Mouse (Mus musculus) cerebellum, postnatal 10 days (tissue): ENCODE data around the gene Scaf8.
"Not testable (repeated sequence)": the region's sequence is repeated elsewhere in the genome, so short reads cannot be mapped to it uniquely, and the experiment has no call there.

Experiments
- DNase-seq, 2 experiments: peaks; one replicate each; pipeline ENCODE4 v3.0.0; 2021; ENCODE audit warnings: mixed read lengths in 2 of 2

The Scaf8 gene

DNA sequence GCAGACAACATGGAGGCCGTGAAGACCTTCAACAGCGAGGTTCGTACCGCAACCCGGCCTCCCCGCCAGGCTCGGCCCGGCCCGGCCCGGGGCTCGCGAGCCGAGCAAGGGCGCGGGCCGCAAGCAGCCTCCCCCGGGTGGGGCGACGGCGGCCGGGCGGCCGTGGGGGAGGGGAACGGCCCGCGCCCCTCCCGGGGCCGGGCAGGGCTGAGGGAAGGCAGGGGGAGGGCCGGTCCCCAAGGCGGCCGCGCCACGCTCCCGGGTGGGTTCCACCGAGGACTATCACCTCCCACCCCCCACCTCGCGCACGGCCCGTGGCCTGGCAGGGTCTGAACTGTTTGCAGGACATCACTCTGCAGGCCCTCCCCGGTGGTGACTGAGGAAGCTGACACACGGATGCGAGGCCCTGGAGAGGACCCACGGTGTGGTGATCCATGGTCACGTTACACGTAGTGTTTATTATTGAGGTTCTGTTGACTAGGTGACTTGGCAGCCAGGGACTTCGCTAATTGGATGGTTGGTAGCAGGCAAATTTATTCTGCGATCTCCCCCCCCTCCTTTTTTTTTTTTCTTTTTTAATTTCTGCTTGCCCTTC, 705 bp downstream of the Scaf8 start:
- DNase-seq: peak; percentile 70 to 77

- DNase-seq: not testable (repeated sequence)
Observed at GRCm38 (mm10) chr17:3120949-3121348, 6.2 kb downstream of the Scaf8 start.

- DNase-seq: not testable (repeated sequence)
Observed at GRCm38 (mm10) chr17:3123581-3123980, 8.8 kb downstream of the Scaf8 start.

GRCm38 (mm10) chr17:3128716-3129115, 13.9 kb downstream of the Scaf8 start:
- DNase-seq: peak; percentile 22 to 35

GRCm38 (mm10) chr17:3129791-3130190, 15.0 kb downstream of the Scaf8 start:
- DNase-seq: no peak

- no peak for DNase-seq
Observed at GRCm38 (mm10) chr17:3135346-3135745, 20.6 kb downstream of the Scaf8 start.

DNA sequence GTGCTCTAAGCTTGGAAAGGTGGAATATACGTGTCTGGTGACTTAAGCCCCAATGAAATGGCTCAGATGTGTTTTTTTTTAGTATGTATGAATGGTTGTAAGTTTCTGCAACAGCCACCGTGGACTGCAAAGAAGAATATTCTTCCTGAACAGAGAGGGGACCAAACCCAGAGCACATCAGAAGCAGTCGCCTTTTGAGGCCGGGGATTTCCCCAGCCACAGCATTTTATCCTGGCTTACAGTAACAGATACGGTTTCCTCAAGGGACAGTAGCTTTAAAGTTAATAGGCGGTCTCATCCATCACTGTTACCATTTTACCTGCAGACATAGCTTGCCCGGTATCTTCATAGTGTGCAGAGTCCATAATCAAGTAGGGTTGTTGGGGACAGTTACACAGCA, 21.4 kb downstream of the Scaf8 start:
- DNase-seq: no peak

GRCm38 (mm10) chr17:3138387-3138786, 23.6 kb downstream of the Scaf8 start:
- DNase-seq: no peak

DNA sequence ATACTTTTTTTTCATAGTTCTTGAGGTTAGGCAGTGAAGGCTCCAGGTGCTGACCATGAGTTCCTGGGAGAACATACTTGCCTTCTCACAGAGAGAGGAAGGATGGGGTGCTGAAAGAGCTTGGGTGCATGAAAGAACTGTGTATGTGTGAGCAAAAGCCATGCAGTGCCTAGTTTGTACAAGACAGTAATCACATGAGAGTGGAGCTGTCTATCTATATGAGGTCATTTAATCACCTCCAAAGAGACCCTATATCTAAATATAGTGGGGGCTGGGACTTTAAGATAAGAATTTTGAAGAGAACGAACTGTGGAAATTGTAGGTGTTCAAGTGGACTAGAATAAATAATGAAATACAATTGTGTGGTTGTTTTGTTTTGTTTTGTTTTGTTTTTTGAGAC, 25.3 kb downstream of the Scaf8 start:
- DNase-seq: no peak

- DNase-seq: no peak
Observed at GRCm38 (mm10) chr17:3148853-3149252, 34.1 kb downstream of the Scaf8 start.

- no peak for DNase-seq
Observed at GRCm38 (mm10) chr17:3149541-3149940, 34.8 kb downstream of the Scaf8 start.

- DNase-seq: not testable (repeated sequence)
Observed at GRCm38 (mm10) chr17:3150701-3151100, 35.9 kb downstream of the Scaf8 start.

DNA sequence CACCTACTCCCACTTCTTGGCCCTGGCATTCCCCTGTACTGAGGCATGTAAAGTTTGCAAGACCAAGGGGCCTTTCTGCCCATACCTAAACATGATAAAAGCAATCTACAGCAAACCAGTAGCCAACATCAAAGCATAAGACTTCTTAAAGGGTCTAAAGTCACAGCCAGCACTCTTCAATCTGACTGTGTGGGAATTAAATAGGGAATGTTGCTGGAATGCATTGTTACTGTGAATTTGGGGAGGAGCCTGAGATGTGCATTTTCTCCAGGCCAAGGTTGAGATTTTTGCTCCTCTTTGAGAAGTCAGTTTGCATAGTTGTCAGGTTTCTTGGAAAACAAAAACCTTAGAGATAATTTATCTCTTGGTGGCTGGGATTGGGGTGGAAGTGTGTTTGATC, 36.4 kb downstream of the Scaf8 start:
- DNase-seq: no peak

- not testable (repeated sequence) for DNase-seq
Observed at GRCm38 (mm10) chr17:3156176-3156575, 41.4 kb downstream of the Scaf8 start.

DNA sequence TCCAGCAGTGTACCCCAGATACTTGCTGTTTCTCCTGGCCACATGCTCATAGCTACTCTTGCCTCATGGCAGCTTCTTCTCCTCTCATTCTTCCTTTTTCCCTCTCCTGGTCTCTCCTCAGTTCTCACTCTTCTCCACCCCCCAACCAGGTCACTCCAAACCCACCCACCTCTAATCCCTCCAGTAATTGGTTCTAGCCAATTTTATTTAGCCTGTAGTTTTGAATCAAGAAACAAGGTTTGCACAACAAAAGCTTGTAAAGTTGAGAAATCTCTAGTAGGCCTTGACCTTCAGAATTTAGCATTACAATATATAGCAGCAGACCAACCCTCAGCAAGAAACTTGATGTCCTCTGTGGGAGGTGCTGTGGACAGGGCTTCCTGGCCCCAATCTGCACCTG, 42.2 kb downstream of the Scaf8 start:
- DNase-seq: no peak

DNA sequence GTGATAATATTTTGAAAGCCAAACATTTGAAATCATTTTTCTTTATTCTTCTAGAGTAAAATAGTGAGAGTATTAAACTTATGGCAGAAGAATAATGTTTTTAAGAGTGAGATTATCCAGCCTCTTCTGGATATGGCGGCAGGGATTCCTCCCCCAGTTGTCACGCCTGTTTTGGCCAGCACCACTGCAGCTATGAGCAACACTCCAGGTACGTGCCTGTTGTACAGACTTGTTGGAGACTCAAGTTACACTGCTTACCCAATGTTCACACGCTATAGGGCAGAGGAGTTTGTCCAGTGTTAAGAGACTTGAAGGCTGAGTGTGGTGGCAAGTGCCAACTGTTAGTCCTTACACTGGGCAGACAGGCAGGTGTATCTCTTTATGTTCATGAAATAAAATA, 48.1 kb downstream of the Scaf8 start:
- no peak for DNase-seq

- not testable (repeated sequence) for DNase-seq
Observed at GRCm38 (mm10) chr17:3180425-3180945, 65.7 kb downstream of the Scaf8 start.

DNA sequence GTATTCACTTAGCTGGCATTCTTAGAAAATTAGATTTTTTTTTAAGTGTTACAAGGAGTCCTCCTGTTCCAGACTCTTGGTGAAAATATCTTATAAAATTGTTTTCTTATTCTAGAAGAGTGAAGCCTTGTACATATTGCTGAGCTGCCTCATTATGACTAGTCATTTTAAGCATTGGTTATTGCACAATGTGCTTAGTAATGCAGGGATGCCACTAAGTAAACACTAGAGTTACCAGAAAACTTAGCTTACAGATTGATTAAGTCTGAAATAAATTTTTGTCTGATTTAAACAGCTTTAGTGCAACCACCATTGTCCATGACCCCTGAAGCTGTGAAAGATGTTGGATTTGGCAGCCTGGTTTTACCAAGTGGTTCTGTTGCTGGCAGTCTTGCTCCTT, 80.7 kb downstream of the Scaf8 start:
- DNase-seq: not testable (repeated sequence)

GRCm38 (mm10) chr17:3200328-3200727, 85.6 kb downstream of the Scaf8 start:
- DNase-seq: peak in 1 of 2 experiments; percentile 20

GRCm38 (mm10) chr17:3203916-3204315, 89.1 kb downstream of the Scaf8 start:
- DNase-seq: no peak

DNA sequence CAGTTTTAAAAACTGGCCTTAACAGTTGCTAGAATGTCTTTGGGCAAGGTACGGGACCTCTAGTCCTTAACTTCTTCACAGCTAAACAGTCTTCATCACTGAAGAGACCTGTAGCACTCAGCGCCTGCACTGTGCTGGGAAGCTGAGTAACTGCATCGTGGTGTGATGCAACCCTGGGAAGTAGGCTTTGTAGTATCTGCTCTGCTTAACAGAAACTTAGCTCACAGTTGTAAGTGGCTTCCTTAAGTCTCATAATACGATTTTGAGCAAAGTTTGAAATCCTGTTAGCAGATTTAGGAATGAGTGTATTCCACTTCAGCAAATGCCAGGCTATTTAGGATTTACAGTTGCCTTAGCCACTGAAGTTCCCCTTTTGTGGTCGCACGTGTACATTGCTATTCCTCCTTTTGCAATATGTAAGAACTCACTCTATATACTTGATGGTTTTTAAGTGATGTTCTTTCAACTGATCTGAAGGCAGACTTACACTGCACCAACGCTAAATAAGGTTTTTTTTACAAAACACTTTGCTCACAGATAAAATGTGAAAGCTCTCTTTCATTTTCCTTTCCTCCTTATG, 90.1 kb downstream of the Scaf8 start:
- DNase-seq: no peak

DNA sequence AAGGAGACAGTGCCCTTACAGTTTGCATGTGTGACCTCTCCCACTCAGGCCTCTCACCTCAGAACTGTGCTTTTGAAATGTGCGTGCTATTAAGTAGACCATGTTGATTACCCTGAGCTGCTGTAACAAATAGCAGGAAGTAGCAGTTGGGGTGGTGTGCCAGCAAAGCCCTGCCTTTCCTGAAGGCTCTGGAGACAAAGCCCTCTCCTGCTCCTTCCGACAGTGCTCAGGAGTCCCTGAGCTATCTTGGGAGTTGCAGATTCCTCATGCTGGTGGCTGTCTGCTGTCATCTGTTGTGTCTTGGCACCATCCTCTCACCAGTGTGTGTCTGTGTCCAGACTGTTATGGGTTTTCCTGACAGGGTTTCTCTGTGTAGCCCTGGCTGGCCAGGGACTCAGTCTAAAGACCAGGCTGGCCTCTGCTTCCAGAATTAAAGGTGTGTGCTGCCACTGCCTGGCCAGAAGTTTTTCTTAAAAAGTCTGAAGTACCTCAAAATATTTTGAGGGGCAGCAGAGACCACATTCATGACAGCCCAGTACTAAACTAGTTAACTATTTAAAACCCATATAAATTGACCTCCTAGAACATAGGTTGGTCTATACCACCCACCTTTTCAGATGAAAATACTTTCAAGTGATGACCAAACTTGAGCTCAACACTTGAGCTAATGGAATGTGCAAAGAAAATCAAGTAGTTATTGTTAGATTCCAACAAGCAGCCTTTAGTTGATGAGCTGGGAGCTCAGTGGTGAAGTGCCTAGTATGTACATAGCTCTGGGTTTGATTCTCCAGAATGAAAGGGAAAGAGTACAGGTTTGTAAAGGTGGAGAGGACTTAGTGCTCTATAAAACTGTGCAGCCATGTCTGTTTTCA, 92.0 kb downstream of the Scaf8 start:
- peak; percentile 10 to 12 for DNase-seq

DNA sequence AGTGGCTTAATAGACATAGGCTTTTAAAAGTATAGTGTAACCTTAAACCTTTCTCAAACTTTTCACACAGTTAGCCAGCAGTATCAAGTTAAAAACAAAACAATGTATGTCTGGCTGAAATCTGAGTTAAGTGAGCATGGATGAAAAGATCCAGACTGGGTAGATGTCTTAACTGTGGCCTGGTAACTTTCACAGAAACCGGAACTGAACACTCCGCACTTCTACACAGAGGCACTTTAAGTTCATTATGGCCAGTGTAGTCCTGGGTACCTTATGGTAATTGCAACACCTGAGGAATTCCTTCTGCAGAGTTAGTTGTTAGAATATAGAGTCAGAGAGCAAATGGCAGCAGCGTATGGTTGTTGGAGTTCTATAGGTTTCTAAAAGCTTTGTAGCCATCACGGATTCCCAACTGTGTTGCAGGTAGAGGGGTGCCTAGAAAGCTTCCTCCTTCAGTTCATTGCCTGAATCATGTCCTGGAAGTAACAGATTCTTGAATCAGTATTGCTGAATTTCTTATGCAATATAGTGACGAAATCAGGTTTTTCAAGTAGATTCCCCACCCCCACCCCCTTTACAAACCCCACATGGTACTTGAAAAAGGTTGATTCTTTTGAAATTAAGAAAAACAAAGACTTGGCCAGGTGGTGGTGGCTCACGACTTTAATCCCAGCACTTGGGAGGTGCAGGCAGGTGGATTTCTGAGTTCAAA, 92.9 kb downstream of the Scaf8 start:
- no peak for DNase-seq
